Mouse (Mus musculus) forelimb bud, embryonic 11.5 days (tissue): ENCODE measurements around the gene Wdr76.
"Not testable (repeated sequence)": the region's sequence is repeated elsewhere in the genome, so short reads cannot be mapped to it uniquely, and the experiment has no call there.

Source experiments
- DNase-seq: peaks from one replicate; pipeline ENCODE4 v3.0.0-alpha.2; 2012; ENCODE audit warnings: low read depth, low spot score

Gene Wdr76

DNA sequence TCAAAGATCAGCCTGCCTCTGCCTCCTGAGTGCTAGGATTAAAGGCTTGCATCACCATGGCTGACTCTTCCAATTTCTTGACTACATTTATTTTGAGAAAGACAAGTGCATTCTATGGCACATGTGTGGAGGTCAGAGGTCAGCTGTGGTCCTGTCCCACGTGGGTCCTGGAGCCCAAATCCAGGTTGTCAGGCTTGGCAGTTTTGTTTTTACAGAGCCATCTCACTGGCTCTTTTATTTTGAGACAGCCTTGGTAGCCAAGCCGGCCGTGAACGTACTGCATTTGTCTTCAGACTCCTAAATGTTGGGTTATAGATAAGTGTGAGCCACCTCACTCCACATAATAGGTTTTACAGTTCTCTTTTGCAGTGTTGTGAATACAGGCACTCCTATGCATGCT, 12.2 kb downstream of the Wdr76 start:
- DNase-seq = not testable (repeated sequence)

DNA sequence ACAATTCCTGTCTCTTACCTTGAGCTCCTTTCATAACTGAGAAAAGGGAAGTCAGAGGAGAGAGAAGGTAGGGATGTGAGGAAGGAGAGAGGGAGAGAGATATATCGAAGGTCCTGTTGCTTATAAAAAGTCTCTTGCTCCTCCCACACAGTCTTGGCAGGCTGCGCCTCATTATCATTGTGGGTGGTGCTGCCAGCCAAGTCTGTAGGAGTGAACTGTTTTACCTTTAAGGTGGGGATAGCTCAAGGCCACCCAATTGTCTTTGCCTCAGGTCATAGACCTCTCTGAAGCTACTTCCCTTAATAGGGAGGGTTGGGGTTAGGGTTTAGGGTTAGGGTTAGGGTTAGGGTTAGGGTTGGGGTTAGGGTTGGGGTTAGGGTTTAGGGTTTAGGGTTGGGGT, 15.5 kb downstream of the Wdr76 start:
- no peak for DNase-seq

DNA sequence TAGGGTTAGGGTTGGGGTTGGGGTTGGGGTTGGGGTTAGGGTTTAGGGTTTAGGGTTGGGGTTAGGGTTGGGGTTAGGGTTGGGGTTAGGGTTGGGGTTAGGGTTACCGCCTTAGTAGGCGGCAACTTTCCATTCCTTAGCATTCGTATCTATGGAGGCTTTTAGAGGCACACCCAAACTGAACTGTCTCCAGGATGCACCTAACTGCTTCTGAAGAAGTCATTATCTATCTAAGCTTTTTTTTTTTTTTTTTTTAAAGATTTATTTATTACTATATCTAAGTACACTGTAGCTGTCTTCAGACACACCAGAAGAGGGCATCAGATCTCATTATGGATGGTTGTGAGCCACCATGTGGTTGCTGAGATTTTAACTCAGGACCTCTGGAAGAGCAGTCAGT, 16.3 kb downstream of the Wdr76 start:
- DNase-seq = not testable (repeated sequence)

DNA sequence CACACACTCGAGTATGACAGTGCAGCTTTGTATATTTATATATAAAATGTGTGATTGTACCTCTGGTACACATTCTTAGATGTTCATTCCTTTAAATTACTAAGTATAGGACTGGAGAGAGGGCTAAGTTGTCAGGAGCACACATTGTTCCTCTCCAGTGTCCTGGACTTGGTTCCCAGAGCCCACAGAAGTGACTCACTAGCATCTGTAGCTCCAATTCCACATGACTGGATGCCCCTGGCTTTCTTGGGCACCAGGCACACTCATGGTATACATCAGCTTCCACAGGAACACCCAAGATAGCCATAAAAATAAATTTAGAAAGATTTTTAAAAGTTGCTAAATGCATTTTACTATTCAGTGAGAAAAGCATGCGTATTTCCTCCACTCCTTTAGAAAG, 18.5 kb downstream of the Wdr76 start:
- DNase-seq = no peak

DNA sequence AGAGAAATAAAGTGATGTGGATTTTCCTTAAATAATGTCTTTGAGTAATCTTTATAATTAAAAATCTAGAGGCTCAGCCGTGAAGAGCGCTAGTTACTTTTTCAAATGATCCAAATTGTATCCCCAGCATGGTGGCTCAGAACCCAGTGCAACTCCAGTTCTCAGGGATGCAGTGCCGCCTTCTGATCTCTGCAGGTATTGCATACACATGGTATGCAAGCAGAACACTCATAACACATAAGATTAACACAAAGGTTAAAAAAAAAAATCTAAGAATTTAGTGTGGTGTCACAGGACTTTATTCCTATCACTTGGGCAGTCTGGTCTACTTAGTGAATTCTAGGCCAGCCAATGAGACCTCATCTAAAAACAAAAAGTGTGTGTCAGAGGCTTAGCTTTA, 38.3 kb downstream of the Wdr76 start:
- no peak for DNase-seq

DNA sequence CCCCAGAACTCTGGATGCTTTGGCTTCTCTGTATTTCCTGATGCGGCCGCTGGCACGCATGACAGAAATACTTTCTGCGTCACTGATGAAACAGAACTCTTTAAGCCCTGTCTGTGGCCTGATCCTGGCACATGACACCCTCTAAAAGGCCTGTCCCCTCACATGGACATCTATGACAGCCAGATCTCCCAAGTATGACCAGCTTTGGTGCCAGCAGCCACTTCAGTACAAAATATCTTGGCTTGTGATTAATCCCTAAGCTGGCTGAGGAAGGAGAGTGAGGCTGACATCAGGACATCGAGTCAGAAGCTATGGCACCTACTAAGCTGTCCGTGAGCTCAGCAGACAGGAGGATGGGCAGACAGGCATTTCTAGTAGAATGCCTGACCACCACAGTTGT, 43.1 kb downstream of the Wdr76 start:
- DNase-seq = no peak

DNA sequence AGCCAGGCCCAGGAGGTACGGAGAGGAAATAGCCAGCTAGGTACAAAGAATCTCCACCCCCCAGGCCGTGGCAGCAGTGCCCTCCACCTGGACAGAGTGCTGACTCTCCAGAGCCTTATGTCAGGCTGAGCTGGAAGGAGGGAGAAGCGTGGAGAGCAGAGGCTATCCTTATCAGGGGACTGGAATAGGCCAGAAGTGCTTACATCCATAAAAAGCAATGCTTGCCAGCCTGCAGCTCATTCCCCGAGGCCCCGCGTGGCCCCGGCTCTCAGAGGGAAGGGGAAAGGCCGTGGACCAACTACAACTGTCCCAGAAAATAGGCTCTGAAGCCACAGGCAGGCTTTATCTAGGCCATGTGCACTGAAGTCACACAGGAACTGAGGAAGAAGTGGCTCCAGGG, 44.7 kb downstream of the Wdr76 start:
- no peak for DNase-seq

DNA sequence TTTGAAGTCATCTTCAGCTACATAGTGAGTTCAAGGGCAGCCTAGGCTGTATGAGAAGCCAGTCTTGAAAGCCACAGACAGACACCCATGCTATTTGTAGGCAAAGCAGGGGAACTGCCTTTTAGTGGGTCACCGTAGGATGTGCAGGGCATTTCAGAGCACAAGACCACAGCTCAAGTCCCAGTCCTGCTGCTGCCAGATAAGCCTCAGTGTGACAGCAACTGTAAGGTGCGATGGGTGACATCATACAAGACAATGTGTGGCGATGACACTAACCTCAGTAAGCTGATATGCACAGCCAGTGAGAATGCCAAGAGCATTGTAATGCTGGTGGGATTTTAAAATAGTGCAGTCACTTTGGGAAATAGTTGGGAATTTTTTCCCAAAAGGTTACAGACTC, 56.6 kb downstream of the Wdr76 start:
- DNase-seq = no peak

DNA sequence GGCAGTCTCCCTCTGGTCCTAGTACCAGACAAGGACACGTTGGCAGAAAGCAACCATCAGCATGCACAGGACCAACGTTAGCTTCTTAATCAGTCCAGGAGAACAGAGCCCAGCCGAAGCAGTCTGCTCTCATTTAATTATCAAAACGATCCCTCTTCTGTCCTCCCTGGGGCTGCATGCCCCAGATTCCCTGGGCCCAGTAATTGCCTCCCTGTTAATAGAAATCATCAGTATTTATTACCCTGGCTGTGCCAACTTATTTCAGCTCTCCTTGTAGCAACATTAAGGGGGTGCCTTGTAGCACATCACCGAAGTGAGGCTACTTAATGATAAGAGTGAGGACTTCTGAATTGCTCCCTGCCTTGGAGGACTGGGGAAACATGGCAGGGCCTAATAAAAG, 59.4 kb downstream of the Wdr76 start:
- DNase-seq = no peak

DNA sequence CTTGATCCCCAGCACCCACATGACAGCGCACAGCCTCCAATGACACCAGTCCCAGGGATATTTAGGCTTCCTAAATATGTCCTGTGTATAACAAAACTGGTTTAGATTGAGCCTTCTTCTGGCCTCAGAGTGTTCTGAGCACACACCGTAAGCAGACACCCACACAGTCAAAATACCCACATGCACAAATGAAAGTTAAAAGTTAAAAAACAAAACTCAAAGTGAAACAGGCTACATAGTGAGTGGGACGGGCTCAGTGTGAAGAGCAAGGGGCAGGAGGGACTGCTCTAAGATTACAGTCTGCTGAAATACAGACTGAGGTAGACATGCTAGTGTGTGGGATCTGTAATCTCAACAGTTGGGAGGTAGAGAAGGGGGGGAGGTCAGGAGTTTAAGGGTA, 63.5 kb downstream of the Wdr76 start:
- no peak for DNase-seq

DNA sequence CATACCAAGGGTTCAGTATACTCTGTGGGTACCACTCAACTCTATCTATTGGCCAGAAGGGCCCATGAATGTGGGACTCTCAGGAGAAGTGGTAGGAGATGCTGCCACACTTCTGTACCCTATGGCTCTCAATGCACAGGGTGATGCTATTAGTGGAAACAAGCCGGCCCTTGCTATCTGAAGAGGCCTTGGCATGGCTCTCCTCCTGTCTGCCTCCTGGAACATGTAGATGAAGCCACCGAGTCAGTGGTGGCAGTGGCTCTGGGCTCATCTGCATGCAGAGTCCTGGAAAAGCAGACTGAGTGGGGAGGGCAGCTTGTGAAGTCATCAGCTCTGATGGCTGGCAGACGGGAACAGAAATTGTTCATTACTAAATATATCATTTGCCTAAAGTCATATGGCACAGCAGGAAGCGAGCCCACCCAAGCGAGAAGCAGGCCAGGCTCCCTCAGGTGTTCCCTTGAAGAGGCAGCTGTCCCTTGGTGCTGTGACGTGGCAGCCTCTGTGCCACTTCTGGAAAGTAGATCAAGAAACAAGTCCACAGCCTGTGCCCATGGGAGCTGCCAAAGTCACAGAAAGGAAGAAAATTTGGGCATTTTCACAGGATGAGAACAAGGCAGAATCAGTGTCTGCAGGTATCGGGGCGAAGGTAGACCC, 64.6 kb downstream of the Wdr76 start:
- no peak for DNase-seq

DNA sequence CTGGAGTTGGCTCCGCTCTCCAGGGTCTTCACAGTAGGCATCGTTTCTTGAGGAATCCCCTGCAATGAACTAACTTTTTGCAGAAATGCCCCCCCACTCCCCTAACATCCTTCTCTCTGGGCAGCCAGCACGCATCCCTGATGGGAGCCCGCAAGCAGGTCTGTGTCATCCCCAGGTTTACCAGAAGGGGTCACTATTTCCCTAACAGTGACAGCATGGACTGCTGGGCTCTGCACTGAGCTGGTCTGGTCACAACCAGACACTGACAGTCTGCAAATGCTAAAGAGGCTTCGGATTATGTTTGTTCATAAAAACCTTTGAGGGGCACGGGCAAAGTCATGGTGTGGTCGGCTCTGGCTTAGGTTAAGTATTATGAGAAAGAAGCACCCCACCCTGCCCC, 65.3 kb downstream of the Wdr76 start:
- DNase-seq = peak; percentile 85

DNA sequence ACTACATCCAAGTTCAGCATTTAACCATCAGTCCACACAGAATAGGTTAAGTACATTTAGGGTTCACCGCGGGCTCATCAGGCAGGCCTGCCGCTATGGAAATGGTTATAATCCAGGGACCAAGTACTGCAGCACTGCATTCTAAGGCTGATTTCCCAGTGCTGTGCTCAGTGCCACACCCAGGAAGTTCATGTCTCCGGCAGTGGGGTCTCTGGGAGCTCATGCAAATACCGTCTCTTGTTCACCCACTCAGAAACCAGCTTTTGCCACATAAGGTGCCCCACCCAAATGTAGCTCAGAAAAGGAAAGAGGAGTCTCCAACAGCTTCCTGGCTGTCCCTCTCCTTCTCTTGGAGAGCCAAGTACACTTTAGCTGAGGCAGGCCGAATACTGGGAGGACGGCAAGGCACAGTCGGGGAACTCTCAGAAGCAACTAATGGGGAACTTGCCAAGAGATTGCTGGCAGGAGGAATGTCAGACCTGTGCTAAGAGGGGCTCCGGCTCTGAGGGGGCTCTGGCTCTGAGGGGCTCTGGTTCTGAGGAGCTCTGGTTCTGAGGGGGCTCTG, 67.6 kb downstream of the Wdr76 start:
- no peak for DNase-seq

DNA sequence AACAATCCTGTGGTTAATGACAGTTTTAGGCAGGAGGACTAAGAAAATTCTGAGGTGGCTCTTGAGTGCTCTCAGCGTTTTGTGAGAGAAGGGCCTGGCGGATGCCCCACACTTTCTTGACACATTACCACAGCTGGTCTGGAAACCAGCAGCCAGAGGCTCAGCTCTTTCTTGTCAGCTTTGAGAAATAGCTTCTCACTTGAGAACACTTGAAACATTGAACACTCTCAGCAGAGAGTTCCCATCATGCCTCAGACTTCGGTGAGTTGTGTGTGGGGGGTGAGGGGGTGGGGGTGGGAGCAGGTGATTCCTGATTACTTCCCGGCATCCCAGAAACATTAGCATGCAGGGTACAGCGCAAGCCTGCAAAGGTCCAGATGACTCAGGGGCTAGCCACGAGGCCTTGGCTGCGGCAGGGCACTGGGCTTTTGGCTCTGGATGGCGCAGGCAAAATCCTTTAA, 69.2 kb downstream of the Wdr76 start:
- peak; percentile 47 for DNase-seq

DNA sequence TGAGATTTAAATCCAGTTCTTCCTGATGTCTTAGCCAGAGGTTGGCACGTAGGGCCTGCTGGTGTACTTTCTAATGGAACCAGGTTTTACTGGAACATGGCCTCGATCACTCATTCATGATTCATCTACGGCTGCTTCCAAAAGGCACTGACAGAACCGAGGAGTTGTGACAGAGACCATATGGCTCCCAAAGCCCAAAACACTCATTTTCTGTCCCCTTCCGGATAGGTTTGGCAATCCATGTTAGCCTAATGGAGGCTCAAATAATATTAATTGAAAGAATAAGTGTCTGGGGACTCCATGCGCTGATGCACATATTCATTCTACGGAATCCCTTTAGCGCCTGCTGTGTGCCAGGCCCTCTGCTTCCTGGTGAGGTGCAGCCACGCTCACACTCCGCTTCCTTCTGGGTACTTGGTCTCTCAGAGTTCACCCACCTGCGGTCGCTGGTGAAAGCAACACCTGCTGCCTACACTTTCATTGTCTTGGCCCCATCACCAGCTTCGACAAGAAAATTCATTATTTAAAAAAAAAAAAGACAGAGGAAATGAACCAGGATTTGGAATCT, 76.4 kb downstream of the Wdr76 start:
- DNase-seq = no peak

DNA sequence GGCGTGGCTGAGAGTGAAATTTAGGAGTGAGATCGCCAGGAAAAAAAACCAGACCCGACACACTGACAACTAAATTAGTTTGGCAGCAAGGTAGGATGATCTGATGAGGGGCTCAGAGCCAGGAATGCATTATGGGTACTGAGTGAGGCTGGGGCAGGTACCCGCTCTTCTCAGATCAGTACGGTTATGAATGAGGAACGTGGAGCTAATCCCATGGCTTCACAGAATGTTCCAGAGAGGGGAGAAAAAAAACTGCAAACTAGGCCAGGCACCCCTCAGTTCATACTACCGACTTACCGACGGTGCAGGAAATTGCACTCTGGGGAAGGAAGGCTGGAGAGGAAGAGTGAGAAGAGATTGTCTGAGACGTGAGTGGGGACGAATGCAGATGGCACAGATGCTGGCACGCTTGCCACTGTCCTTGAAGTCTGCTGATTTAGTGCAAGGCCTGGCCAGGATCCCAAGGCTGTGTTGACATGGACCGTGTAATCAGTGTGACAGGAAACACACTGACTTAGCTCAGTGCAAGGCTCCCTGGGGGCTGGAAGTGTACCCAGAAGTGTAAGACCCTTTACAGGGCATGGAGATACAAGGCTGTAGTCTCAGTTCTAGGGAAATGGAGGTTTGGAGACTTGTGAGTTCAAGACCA, 77.1 kb downstream of the Wdr76 start:
- no peak for DNase-seq

DNA sequence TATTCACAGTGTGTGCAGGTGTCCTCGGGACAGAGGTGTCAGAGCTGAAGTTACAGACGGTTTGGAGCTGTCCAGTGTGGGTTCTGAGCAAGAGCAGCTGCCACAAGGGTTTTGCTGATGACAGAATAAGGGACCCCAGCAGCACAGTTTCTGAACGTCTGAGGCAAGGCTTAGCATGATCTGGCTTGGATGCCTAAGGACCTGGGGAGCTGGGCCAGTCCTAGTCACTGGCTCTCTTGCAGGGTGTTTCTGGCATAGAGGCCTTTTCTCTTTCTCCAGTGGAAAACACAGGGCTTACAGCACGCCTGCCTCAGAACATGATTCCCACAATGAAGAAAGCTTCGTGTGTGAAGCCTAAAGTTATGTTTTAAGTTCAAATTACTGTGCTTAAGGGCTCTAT, 78.2 kb downstream of the Wdr76 start:
- DNase-seq = no peak

DNA sequence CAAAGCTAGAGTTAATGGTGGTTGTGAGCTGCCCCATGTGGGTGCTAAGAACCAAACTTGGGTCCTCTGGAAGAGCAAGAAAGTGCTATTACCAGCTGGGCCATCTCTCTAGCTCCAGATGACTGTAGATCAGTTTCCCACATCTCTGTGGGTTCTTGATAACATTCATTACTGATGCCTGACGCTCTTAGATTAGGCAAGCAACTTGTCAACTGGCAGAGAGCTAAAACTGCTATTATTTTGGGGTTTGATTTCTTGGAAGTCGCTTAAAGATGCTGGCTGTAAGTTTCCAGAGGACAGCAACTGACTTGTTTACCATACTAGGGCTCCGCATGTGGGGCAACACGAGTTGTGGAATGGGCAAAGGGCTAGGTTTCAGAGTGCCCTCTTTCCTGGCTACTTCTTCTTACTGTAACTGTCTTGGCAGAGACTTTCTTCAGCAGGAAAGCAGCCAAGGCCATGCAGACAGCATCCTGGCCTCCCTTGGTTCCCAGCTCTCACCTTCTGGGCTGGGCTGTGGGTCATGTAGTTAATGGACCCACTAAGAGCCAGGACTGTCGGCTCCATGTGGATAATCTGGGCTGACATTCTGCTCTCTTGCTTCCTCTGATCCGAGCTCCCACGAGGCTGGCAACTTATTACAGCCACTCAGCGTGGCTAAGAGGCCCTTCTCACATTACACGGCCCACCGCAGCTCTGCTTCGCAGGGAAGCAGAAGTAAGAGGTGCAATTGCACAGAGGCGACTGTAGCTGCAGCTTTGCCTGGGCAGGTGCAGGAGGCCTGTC, 81.2 kb downstream of the Wdr76 start:
- DNase-seq = peak; percentile 70

DNA sequence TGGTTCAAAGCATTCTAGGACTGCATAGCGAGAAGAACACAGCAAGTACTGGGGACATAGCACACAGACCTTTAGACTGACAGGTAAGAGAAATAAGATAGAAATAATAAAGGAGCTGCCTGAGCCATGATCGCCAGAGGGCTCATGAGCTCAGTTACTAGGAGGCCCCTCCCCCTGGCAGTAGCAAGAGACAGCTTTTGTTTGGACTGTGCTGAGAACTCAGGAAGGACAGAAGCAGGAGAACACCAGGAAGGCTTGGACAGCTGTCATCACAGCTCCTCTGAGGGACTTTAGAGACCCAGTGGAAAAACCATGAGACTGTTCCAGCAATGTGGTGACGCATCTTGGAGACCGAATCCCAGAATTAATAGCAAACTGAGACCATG, 81.8 kb downstream of the Wdr76 start:
- no peak for DNase-seq

DNA sequence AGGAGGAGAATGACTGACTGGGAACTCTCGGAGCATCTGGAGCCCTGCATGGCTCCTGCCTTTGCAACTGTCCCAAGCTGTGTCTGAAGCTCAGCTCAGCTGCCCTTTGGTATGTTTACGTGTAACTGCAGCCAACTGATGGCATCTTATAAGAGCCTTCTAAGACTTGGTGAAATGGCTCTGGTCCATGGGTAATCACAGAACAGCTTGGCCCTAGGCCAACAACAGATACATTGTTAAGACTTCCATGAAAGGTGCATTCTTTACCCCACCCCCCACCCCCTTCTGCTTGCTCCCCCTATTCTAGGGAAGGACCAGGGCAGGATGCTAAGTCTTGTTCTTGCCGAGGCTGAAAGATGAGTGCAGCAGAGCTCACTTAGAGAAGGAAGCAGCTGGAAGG, 87.6 kb downstream of the Wdr76 start:
- no peak for DNase-seq
